Mouse (Mus musculus) liver, adult 2 months (tissue): Measurements from ENCODE around the gene Prkar2b.

Experiments used
- CTCF ChIP-seq: fragments of 200-500 bp; IDR thresholded peaks from 2 replicates; pipeline ENCODE4 v1.5.1; 2011; ENCODE audit warnings: low read depth, low read length, control low read depth
- POLR2A ChIP-seq: fragments of 200-500 bp; IDR thresholded peaks from 2 replicates; pipeline ENCODE4 v1.6.1; 2011; ENCODE audit warnings: low read length, control low read depth; ENCODE audit not compliant: insufficient read depth; ENCODE audit errors: extremely low read depth

DNA sequence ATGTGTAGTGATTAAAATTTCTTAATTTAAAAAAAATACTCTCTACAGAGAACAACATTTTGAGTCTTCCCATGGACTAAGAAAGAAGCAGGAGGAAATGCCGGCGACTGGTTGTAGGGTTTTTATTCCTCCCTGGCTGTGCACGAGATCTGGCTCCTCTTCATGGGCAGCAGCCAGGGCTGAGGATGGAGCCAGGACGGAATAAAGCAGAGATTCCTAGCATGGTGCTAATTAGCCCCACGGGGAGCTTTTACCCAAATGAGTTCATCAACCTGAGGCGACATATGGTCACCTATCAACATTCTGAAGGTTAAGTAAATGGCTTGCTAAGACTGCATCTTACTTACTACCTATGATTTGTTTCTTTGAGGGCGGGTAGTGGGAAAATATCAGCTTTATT is 77.9 kb downstream of the Prkar2b start:
- TF ChIP-seq CTCF (no peak), POLR2A (no peak)
